Mouse (Mus musculus) thymus, postnatal 36 days (tissue): ENCODE data around the gene Ccdc171.
"Not testable (repeated sequence)": the region's sequence is repeated elsewhere in the genome, so short reads cannot be mapped to it uniquely, and the experiment has no call there.

ENCODE experiments used
- DNase-seq, 2 experiments: peaks; one replicate each; pipeline ENCODE4 v3.0.0; 2022; ENCODE audit warnings: mixed read lengths in 2 of 2

Ccdc171 gene

GRCm38 (mm10) chr4:83658415-83658814, 133.1 kb downstream of the Ccdc171 start:
- no peak for DNase-seq

- no peak for DNase-seq
These were observed 134.1 kb downstream of the Ccdc171 start for GRCm38 (mm10) chr4:83659411-83659810.

DNA sequence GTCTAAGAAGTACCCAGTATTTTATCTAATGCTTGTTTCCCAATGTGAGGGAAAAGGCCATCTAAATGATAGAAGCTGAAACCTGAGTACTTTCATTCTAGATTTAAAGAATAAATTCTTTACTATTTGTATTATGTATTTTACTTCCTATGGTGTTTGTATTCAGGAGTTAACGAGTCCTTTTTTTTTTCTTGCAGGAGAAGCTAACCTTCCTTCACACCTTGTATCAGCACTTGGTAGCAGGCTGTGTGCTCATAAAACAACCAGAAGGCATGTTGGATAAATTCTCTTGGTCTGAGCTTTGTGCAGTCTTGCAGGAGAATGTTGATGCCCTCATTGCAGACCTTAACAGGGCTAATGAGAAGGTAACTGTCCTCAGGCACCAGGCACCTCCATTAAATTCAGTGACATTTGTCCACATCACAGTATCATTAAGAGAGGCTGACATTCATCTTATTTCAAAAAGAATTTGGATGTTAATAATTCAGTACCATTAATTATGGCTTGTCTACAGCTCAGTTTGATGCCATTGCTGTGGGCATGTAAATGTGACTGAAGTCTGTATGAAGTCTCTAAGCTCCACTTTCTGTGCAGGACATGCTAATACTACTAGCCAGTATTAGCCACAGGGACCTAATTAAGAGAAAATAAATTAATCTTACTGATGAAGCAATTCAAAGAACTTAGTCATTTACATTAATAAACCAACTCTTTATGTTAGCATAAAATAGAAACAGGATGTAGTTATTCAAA, 136.3 kb downstream of the Ccdc171 start:
- no peak for DNase-seq

DNA sequence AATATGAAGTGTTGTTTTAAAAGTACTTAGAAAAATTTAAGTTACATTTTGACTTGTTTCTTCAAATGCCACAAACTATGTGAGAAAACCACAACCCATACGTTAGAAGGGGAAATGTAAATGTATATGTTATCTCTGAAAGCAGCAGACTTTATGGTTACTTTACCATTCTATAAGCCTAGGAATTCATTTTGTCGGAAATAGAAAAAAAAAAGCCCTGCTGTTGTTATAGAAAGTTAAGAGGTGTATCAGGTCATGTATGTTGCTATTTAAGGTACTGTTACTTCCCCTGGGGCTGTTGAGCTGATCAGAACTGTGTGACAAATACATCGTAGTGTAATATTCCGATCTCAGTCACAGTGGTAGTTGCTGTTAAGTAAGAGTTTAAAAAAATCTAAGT, 137.0 kb downstream of the Ccdc171 start:
- DNase-seq: no peak

DNA sequence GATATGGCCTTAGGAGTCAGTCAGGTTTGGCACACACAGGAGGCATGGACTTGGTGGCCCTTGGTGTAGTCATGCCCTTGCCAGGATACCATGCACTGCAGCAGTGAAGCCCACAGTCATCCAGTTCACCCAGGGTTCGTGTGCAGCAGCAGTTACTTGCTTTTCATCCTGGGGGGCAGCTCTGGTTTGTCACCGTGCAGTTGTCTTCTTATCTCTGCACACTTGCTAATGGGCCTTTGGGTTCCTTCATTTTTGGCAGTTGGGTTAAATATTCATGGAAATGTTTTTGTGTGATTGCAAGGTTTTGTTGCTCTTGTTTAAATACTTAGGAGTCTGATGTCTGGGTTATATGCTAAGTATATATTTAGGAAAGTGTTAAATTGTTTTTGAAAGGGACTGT, 144.2 kb downstream of the Ccdc171 start:
- DNase-seq: no peak

GRCm38 (mm10) chr4:83675308-83675707, 150.0 kb downstream of the Ccdc171 start:
- not testable (repeated sequence) for DNase-seq

DNA sequence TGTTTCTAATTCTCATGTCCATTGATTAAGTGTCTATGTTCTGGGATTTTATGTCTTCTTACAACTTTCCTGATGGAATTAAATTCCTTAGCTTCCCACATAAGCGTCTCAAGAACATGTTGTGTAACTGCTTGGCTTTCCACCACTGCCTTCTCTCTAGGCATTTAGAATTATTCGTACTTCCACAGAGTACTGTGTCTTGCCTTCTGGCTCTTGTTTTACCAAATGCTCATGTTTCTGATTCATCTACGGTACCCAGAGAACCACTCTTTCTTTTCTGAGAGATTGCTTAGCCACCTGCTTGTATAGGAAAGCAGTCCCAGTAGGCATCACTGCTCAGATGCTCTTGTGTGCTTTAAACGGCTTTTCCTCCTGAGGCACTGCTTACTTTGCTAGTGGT, 151.1 kb downstream of the Ccdc171 start:
- DNase-seq: no peak

DNA sequence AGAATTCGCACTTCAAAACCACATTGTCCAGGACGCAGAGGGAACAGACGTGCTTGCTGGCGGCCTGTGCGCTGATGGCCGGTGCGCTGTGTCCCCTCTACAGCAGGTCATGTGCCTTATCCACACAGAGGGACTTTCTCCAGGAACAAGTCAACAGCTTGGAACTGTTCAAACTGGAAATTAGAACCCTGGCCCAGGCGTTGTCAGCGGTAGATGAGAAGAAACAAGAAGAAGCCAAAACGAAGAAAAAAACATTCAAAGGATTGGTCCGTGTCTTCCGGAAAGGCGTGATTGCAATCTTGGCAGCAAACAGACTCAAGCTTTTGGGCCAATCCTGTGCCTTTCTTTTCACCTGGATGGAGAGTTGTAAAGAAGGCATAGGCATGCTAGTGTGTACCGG, 155.7 kb downstream of the Ccdc171 start:
- no peak for DNase-seq

- no peak for DNase-seq
These were observed 157.5 kb downstream of the Ccdc171 start for GRCm38 (mm10) chr4:83682866-83683265.

DNA sequence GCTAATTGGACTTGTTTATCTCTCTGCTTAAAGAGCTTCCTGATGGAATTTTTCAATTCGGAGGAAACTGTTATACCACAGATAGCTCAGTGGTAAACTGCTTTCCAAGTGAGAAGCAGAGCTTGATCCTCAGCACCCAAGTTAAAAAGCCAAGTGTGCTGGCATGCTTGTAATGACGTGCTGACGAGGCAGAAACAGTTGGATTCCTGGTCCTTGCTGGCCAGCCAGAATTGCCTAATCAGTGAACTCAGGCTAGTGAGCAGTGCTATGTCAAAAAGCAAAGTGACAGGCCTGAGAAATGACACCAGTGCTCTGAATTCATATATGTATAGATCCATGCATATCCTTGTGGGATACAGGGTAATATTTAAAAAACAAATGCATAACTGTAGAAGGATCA, 174.8 kb downstream of the Ccdc171 start:
- DNase-seq: no peak

DNA sequence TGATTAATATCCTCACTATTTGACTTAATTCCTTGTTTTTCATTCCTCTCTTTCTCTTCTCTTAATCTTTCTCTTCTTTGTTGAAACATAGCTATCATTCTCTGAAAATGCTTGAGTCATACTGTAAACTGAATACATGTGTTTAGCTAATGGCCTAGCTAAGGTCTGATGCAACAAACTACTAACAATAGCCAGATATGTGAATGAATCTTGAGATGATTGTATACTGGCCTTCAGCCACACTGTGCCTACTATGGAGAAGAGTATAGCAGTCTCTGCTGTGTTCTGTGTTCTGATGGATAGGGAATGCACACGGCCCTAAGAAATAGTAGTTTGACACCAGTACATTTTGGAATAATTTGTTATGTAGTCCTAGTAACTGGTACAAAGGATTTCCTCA, 191.7 kb downstream of the Ccdc171 start:
- no peak for DNase-seq

GRCm38 (mm10) chr4:83719816-83720215, 194.5 kb downstream of the Ccdc171 start:
- DNase-seq: no peak

DNA sequence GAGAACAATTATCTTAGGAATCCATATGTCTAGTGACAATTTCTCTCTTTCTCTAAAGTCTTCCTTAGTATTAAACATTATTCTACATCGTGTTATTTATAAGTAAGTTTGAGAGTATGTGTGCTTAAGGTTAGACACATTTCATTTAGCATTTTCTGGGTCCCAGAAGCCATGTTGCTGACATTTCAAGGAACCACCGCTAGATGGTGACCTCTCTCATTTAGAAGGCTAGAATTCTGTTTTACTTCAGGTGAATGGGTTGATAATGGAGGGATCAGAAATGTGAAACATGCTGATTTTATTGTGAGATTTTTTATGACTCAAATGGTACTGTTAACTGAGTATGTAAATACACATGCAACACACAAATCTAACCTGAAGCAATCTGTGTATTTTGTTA, 199.8 kb downstream of the Ccdc171 start:
- DNase-seq: no peak

DNA sequence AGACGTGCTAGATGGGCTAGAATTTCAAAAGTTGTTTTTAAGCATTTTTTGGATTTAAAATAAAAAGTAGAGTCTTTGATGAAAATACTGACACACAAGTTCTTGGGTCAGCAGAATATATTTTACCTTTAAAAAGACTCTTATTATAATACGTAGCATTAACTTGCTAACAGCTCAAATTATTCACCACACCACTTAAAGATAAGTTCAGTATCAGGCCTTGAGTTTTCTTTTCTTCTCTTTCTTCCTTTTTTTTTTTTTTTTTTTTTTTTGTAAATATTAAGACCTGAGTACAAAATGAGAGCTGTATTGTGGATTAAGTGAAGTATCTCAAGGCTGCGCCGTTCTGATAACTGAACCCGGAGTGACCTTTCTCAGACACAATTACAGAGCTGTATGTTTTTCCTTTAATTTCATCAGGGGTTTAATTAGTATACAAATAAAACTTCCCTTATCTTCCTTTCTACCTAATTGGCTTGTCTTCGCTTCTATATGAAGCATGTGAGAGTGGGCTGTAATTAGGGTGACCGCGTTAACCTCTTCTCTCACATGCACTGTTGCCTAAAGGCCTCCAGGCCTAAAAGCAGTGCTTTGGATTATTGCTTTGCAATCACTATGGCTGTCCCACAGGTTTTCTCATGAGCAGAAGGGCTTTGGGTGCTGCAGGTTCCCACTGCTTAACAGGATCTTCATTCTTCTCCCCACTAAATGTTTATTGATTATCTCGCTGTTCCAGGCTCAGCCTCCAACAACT, 214.0 kb downstream of the Ccdc171 start:
- DNase-seq: no peak

GRCm38 (mm10) chr4:83739891-83740277, 214.5 kb downstream of the Ccdc171 start:
- DNase-seq: no peak

DNA sequence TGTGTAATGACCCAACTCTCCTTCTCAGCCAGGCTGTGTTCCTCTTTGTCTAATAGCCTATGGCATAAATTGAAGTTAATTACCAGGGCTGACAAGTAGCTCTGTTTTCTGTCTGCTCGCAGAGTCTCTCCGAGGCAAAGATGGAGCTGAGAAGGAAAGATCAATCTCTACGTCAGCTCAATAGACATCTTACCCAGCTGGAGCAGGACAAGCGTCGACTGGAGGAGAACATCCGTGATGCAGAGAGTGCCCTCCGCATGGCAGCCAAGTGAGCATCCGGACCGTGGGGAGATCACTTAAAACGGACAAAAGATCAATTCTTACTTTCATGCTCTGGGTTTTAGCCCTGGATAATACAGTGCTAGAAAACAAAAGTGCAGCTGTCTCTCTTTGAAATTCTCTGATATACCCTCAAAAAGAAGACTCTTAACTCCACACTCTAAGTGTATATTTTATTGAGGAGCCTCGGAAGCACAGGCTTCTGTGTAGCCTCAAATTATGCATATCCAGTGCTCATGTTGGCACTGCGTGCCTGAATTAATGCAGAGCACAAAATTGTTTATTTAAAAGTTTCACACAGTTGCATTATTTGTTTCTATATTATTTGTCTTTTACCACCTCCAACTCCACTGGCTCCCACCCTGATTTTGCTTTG, 217.6 kb downstream of the Ccdc171 start:
- no peak for DNase-seq

DNA sequence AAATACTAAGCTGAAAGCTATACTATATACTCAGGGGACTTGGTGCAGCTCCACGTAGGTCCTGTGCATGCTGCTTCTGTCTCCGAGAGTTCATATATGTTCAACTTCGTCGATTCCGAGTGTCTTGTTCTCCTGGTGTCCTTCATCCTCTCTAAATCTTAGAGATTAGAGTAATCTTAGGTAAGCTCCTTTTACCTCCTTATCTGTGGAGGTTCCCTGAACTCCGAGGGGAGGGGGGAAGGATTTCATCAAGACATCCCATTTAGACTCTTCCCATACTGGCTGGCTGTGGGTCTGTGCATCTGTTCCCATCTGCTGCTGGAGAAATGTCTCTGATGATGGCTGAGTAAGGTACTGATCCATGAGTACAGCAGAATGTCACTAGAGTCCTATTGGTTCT, 249.8 kb downstream of the Ccdc171 start:
- no peak for DNase-seq

GRCm38 (mm10) chr4:83780044-83780443, 254.7 kb downstream of the Ccdc171 start:
- DNase-seq: no peak

DNA sequence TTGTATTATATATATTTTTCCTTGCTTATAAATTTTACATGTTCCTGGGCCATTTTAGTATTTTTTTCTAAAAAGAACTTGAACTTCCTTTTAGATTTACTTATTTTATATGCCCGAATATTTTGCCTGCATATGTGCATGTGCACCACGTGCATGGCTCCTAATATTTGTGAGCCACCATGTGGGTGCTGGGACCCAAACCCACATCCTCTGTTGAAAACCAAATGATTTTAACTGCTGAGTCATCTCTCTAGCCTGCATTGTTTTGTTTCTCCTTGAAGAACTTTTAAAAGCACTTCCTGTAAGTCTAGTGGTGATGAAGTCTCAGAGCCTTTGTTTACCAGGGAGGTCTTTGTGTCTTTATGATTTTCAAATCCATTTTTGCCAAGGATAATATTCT, 259.8 kb downstream of the Ccdc171 start:
- DNase-seq: no peak

DNA sequence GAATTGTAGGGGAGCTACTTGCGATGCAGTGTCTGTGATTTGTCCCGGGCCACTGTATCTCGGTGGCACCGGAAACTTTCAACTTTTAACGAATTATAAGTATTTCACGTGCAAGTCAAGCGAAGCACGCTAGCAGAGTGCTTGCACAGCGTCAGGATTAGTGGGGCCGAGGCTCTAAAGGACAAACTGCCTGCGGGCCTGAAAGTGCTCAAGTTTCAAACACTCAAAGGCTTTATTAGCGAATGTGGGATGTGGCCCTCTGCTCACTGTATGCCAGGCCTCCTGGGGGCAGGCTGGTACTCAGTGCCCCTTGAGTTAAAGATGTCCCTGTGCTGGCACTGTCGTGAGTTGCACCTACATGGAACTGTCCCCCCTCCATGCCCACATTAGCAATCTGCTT, 266.5 kb downstream of the Ccdc171 start:
- no peak for DNase-seq

DNA sequence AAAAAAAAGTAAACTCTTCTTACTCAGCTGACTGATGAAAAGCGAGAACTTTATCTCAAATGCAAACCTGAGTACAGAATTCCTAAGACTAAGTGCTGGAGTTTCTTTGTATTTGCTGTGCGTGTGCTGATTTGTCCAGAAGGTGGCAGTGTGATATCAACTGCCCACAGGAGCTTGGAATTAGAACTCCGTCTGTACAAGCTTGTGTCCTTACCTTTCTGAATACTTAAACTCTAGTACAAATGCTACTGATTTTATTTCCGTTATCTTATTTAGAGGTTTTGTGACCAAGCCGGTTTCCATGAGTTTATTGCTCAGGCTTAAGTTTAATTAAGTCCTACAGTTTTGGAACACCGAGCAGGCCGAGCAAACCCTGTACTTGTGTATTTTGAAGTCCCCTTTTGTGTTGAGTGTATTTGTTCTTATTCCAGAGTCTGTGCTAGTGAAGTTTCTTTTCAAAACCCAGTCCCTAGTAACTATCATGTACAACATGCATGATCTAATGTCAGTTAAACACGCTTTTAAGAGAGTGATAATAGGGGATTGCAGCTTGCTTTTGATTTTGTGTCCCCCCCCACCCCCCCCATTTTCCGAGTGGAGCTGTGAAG, 269.1 kb downstream of the Ccdc171 start:
- no peak for DNase-seq

DNA sequence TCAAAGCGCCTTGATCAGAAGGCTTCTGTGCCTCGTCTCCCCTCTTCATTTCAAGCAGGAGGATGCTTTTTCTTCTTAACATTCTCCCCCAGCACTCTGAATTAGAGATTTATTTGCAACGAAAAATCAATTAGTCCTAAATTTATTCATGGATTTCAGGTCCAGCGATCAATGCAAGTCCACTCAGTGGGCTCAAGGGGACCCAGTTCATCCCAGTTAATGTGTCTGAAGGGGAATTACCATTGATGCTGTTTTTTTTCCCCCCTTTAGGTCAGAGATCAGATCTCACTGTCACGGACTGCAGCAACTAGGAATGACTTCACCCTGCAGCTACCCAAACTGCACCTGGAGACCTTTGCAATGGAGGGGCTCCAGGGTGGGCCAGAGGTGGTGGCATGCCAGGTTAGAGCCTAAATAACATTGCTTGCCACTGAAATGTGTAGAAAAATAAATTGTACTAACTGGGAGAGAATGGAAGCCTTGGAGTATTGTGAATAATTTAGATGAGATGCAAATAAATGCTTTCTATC, 269.6 kb downstream of the Ccdc171 start:
- DNase-seq: no peak

DNA sequence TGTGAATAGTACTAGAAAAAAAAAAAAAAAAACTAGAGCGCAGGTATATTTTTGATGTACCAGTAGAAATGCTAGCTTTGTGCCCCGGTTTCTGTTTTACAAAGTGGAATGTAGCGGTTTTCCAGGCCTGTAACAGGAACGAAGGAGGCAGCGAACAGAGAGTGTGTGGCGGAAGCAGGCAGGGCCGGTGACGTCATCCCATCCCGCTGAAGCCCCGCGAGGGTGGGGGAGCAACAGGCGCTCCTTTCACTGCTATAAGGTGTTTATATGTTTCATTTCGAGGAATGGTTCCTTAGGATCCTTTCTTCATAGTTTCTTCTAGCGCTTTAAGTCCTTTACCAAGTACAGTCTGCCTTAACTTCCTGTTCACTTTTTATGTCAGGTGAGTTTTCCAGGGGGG, 272.6 kb downstream of the Ccdc171 start:
- DNase-seq: no peak
